Mouse (Mus musculus) cerebellum, postnatal 36 days (tissue): ENCODE measurements around the gene Ttyh3.
A peak's percentile ranks its signal among the peaks of the same experiment; 100 is the strongest.

Experiments used
- DNase-seq, 2 experiments: peaks; one replicate each; pipeline ENCODE4 v3.0.0; 2021 to 2022; ENCODE audit warnings: mixed read lengths in 2 of 2

Ttyh3 gene

DNA sequence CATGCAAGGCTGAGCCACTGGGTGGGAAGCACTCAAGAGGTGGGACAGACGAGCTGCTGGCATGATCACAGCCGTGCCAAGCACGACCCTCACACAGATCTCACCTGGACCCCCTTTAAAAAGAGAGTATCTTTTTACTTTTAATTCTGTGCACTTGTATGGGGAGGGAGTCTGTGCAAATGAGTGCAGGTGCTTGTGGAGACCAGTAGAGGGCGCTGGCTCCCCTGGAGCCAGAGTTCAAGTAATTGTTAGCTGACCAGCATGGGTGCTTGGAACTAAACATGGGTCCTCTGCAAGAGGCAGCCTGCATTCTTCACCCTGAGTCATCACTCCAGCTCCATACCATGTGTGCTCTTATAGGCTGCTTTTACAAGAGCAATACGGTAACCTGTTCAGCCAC lies 21.3 kb downstream of the Ttyh3 start:
- no peak for DNase-seq

DNA sequence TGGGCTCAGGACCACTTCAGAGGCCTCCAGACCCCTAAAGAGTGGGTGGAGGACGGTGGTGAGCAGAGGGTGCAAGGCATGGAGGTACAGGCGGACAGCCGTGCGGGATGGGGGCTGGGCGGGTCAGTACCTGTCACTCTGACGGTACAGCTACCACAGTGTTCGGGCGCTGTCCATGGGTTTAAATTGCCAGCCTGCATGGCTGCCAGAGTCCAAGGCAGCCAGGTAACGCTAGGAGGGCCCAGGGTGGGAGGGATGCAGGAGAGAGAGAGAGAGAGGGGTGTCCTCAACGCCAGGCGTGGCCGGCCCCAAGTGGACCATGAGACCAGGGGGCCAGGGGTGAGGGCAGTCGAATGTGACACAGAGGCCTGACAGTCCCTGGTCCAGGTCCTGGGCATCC lies 23.9 kb downstream of the Ttyh3 start:
- no peak for DNase-seq

DNA sequence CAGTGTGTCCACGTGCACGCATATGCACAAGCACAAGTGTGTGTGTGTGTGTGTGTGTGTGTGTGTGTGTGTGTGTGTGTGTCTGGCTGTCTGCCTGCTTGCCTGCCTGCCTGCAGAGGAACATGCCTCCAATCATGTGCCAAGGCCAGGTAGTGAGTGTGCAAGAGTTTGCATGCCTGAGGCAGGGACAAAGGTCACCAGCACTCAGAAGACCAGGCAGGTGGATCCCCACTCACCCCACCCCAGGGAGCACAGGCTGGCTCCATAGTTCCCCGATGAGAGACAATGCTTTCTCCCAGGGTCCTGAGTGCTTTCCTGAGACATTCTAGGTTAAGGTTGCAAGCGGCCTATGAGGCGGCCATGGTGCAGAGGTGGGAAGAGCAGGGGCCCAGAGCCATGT lies 24.6 kb downstream of the Ttyh3 start:
- no peak for DNase-seq

DNA sequence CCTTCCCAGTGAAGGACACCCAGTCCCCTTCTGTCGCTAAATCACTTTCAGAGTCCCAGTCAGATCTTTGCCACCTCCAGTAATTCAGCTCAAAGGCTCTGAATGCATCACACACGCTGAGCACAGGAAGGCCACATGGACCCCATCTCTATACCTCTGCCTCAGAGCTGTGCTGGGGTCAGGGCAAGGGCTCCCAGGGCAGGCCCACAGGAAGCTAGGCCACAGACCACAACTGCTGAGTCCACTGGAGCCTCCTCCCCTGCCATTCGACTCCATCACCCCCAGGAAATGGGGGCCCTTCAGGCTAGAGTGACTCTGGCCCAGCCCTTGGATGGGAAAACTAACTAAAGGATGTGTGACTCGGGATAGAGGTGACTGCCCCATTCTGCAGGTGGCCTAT lies 25.0 kb downstream of the Ttyh3 start:
- DNase-seq = no peak

DNA sequence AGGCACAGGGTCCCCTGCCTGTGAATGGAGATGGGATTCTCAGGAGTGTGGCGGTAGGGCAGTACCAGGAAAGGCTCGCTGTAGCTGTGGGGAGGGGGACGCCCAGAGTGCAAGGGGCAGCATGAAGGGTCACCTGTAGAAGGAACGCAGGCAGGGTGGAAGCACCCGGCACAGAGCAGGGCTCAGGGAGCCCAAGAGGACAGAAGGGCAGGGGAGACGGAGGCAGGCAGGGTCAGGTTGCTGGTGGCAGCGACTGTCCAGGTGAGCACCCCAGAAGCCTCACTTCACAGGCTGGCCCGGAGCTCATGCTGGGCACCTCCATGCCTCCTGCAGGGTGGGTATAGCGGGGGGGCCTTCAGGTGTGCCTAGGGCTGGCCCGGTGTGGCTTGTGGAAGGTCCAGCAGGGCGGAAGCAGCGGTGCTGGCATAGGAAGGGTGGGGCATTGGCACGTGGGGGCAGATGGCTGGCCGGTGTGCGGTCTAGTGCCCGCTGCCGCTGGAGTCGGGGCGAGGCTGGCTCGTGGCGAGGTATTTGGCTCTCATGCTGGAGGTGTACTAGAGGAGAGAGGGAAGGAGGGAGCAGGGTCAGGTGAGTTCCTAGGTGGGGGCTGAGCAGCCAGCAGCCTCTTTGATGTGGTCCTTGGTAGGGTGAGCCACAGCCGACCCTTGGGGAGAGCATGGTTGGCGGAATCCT lies 25.7 kb downstream of the Ttyh3 start:
- no peak for DNase-seq

DNA sequence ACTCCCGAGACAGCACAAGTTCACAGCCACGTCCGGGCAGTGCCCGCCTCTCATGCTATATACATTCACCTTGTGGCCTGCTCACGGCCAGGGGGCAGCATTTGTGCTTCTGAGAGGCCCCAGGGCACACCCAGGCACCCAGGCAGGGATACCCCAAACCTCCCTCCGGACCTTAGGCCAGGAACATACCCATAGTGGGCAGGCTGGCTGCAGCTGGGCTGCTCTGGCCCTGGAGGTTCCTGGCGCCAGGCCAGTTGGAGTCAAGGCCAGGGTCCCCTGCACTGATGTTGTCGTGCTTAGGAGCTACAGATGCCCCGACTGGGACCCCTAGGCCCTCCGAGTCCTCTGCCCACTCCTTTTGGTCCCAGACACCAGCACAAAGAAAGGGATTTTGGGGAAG lies 27.3 kb downstream of the Ttyh3 start:
- DNase-seq = no peak

DNA sequence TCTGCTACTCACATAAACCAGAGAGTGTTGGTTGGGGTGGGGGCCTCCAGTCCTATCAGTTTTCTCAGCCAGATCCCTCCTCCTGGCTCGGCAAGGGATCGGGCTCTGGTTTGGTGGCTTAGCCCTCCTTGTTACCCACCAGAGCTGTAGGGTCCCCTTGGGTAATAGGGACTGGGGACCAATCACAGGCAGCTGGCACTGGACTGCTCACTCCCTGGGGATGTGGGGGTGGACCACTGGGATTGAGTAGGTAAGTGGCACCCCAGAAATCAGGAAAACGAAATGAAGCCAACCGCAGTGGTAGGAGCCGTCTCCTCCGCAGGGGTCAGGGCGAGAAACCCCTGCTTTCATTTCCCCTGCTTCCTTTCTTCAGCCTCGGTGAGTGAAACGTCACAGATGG lies 27.7 kb downstream of the Ttyh3 start:
- DNase-seq = no peak

DNA sequence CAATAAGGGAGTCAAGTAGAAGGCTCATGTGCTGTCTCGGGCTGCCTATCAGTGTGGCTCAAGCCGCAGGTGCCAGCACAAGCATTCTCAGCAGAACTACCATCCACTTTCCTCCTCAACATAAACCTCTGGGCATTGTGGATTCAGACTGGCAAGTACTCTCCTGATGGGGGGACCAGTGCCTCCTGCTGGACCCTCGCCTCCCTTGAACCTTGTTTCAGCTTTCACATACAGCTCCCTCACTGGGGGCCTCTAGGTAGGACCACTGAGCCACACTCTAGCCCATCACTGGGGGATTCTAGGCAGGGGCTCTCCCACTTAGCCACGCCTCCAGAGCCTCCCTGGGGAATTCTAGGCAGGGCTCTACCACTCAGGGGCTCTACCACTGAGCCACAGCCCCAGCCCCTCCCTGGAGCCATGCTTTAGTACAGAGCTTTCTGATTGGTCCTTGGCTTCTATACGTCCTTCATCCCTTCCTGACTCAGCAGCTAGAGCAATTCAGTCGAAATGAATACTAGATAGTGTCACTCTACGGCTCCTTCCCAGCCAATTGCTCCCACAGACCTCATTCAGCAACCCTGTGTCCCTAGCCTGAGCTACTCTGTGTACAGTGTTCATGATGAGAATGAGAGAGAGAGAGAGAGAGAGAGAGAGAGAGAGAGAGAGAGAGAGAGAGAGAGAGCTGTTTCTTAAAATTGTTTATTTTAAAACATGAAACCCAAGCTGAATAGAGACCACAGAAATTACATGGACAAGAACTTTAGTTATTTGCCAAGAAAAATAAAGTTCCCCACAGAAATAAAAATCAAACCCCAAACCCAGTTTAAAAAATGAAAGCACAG lies 28.7 kb downstream of the Ttyh3 start:
- DNase-seq = no peak

DNA sequence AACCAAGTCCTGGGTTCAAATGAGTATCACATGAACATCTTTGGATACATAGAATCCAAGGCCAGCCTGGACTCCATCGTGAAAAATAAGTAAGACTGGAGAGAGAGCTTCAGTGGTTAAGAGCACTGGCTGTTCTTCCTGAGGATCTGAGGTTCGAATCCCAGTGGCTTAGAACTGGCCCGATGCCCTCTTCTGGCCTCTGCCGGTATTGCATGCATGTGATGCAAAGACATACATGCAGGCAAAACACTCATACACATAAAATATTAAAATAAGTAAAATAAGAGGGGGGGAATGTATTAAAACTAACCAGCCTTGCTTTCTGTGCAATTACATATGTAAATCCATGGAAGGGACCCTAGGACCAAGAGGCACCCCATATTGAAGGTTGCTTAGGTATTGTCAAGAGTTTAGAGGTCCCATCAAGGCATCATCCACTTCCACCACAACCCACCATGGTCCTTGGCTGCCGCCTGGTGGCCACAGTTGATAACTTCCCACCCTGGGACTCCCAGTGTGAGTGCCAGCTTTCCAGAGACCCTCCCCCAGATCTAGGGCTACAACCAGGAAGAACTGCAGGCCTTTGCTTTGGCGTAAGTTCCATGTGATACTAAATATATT lies 29.6 kb downstream of the Ttyh3 start:
- DNase-seq = peak; percentile 49 to 53

DNA sequence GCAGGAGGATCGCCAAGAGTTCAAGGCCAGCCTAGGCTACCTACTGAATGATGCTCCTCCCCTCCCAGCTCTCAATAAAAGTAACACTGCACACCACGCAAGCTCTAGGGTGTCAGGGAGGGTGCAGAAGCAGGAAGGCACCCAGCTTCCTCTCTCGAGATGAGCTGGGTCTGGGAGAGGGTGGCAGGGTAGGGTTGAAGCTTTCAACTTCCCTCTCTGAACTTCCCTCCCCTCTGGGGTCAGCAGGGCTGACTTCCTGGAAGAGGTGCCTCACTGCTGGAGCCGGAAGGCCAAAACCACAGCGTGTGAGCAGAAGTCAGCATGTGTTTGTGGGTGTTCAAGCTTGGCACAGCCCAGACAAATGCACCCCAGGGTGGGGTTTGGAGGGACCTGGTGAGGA lies 31.1 kb downstream of the Ttyh3 start:
- DNase-seq = no peak

DNA sequence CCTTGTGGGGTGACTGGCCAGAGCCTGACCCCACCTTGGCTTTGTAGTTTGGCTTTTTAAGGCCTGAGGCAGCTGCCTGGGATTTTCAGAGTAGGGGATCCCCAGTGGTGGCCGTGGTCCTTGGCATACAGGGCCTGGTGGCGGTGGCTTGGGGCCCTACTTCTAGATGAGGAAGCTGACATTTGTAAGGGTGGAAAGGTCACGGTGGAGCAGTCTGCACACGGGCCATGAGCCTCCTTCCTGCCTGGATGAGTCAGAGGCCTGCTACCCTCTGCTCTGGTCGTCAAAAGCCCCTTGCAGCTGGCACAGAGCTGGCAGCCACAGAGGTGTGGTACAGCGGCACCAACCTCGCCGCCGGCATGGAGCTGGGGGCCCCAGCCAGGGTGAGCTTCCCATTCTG lies 32.1 kb downstream of the Ttyh3 start:
- no peak for DNase-seq

DNA sequence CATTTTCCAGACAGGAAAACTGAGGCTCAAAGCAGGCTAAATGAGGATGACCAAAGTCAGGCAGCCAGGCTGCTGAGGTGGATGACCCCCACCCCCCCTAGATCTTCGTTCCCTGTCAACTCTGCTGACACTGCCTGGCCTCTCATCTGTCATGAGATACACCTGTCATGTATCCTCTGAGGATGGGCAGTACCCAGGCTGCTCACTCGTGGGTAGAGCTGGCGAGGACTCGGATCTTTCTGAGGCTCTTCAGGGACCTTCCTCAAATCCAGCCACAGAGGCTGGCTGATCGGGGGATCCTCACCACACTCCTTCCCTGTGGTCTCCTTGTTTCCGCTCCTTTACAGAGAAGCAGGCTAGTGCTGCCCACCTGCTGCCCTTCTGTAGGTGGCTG lies 32.7 kb downstream of the Ttyh3 start:
- no peak for DNase-seq

DNA sequence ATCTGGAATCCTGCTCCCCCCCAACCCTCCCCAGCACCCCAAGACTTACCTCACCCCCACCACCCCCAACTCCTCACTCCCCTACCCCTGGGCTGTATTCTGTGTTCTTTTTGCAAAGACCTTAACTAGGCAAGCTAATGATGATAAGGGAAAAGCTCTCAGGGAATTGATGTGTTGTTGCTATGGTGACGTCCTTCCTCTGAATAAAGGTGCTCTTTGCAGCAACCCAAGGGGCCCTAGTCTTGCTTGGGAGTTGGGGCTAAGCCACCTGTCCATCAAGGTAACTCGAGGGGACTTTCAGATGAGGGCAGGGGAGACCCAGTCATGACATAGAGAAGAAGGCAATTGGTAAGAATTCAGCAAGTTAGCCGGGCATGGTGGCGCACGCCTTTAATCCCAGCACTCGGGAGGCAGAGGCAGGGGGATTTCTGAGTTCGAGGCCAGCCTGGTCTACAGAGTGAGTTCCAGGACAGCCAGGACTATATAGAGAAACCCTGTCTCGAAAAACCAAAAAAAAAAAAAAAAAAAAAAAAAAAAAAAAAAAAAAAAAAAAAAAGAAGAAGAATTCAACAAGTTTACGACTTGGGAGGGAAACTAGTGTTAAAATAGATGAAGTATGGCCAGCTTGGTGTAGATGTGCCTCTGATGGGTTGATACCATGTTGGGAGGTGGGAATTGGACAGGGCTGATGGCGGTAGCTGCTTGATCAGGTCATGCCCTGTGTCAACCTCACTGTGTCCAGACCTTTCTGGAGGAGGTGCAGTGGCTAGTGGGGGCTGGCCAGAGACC lies 33.3 kb downstream of the Ttyh3 start:
- DNase-seq = no peak

DNA sequence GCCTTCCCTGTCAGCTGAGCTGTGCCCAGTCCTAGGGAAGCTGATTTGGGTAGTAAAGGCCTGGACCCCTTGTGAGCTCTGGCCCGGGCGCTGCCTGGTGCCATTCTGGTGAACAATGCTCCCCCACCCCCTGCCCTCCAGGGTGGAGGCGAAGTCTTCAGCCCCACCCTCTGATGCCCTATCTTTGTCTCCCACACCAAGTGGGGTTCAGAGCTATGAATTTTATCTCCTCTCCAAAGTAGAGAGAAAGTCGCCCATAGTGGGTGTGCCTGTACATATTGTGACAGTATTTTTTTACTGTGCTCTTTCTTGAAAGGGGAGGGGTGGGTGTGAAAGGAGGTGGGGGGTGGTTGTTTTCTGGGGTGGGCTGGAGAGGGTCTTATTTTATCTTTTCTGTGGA lies 34.0 kb downstream of the Ttyh3 start:
- DNase-seq = no peak

DNA sequence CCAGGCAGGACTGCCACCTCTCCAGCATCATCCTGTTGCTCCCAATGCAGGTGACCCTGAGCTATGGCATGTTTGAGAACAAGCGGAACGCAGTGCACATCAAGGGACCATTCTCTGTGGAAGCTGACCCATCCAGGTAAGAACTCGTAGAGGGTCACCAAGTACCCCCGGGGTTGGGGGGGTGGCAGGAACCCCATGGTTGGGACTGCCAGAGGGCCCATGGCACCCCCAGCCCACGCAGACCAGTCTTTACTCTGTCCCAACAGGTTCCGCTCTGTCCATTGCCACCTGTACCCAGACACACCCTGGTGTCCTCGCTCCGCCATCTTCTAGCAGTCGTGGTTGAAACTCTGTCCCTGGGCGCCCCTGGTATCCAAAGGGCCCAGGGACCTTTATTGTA lies 34.7 kb downstream of the Ttyh3 start:
- DNase-seq = no peak

DNA sequence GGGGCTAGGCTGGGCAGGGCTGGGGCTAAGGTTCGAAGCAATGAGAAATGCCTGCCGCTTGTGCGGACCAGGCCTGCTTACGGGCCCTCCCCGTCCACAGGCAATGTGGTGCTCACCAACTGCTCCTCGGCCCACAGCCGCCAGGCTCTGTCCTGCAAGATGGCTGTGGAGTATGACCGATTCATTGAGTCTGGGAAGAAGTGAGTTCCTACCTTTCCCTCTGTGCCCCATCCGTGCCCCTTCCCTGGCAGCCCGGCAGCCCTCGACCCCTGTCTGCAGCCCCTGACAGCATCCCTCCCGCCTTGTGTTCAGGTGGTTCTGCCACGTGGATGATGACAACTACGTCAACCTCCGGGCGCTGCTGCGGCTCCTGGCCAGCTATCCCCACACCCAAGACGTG lies 36.6 kb downstream of the Ttyh3 start:
- DNase-seq = no peak

DNA sequence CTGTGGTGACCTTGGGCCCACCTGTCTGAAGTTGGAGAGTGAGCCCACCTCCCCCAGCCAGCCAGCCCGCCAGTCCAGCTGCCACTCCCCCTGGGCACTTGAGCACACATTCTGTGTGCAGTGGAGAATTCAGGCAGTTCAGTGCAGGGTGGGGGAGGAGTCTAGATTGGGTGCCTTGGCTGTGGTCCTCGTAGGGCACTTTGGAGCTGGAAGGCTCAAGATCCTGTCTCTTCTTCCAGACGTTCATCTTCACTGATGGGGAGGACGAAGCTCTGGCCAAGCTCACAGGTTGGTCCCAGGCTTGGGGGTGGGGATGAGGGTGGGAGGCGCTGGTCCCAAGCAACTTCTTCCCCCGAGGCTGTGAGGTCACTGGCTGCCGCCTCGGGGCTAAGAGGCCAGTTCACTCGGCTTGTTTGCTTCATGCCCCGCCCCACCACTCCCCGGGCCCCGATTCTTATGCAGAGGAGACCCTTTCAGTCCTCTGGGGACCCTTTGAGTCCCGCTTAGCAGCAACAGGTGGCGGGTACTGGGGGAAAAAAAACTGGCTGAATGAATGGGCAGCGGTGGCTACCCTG lies 37.1 kb downstream of the Ttyh3 start:
- DNase-seq = no peak

DNA sequence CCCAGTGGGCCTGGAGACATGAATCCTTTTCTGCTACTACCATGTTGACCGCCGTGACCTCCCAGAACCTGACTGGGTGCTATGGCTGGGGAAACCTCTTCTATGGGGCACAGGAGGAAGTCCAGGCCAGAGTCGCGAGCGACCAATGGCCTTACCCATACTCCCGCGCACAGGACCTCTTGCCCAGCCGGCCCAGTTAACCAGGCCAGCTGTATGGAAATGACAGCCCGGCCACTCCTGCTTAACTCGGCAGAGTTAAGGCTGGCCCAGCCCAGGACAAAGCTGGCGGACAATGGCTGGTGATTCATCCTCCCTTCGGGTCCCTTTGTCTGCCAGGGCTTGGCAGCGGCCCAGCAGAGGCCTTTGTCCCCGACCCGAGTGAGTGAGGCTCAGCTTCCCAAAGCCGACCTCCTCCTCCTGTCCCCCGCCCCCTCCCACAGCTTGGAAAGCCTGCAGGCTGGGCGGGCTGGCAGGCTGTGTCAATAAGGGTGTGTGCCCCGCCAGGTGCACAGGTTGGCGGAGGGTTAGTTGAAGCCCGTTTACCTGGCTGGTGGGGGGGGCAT lies 37.7 kb downstream of the Ttyh3 start:
- DNase-seq = peak; percentile 47 to 54

DNA sequence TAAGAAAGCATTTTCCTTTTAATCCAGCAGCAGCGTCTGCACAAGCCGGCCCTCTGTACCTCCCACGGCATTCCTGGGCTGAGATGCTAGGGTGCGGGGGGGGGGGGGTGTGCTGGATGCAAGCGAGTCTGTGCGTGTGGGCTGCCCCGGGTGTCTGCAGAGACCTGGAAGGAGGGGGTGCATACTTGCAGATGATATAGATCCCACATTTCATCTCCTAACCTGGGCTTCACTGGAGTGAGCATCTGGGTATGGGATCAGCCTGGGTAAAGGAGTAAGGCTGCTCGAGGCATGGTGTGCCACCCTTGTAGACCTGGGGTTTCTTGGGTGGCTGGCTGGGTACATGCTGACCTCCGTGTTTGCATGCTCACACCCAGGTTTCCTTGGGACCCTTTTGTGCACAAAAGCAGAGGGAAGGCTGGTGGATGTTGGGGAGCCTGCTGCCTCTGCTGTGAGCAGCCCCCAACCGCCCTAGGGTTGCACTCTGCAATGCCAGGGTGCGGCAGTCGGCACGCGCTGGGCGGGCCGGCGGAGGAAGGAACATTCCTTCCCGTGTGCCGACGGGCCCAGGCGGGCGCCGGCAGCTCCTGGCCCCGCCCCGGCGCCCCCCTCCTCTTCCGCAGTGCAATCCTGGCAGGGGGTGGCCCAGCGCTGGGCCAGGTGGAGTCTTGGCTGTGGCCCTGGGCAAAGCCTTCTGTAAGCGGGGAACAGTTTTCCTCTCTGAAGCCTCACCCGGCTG lies 38.4 kb downstream of the Ttyh3 start:
- no peak for DNase-seq

DNA sequence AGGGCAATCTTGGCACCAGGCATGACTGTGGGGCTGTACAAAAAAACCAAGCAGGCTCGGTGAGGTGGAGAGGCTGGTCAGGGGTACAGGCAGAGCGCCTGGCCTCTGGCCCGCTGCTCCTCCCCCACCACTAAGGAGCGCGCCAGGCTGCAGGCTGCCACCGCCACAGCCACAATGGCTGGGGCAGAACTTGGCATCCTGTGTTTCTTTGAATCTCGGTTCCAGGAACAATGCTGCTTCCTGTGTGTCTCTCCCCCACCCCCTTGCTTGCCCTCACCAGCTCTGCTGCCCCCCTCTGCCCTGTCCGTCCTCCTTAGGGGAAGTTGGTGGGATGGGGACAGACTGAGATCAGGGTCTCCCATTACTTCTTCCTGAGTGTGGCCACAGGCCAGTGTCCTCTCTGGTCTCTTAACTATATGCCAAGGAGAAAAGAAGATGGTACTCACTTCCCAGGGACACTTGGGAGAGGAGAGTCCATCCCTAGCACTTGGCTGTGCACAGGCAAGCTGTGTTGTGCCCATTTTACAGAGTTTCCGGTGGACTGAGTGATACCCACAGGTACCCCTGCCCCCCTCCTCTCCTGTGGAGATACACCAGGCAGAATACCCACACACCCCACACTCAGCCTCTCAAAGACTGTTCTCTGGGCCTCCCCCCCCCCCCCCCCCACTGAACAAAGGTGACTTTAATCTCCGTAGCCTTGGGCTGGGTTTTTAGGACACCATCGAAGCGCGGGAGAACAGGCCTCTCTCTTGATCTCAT lies 39.1 kb downstream of the Ttyh3 start:
- DNase-seq = no peak

DNA sequence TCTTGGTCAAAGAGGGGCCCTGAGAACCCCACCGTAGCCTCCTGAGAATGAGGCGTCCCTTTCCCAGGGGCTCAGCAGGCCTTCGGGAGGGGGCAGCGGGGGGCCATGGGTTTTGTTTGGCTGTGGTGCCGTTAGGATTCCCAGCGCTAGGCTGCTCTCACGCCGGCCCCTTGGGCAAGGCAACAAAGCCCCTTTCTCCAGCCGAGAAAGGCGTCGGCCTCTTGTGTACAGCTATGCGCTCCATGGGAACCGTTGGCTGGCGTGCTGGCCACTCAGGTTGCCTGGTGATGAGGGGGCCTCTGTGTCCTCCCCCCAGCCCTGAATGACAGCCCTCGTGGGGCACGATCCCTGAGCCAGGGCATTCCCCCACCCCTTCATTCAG lies 40.2 kb downstream of the Ttyh3 start:
- DNase-seq = no peak
